Comparison of ENCODE assay signal across 10 mouse cellular contexts in genomic region chr8:55940526-55940880, GRCm38 (mm10). TPM values are rescaled to one million over a fixed set of nuclear protein-coding genes. Genes with fewer than 3 reads are reported as not detected.
A peak's percentile ranks its signal among the peaks of the same experiment; 100 is the strongest.
DNase-seq lines count a peak whose midpoint lies in the region; ATAC-seq and TF ChIP-seq lines count a peak whose summit lies in the region.
"Had no signal": no experiment of that assay in that cellular context is flagged by ENCODE, and none has a peak within 500 bp of the region (broad histone marks: within the 10 kb centered on the region; RNA-seq: fewer than 3 reads in every experiment).

No protein-coding gene starts in this region.

- H3K27me3 ChIP-seq in embryonic facial prominence, embryonic 11.5 days (ENCODE audit: control insufficient read depth, insufficient read depth, low read length), result no peaks in the 10 kb centered on the region
- no peaks in the 10 kb centered on the region for H3K27me3 ChIP-seq in kidney, embryonic 14.5 days (ENCODE audit: control insufficient read depth, insufficient read depth, low read length)
- no peaks in the 10 kb centered on the region for H3K27me3 ChIP-seq in neural tube, embryonic 12.5 days (replicated peaks)
- no peaks in the 10 kb centered on the region for H3K27me3 ChIP-seq in thymus, adult 2 months (ENCODE audit: control insufficient read depth, insufficient read depth, low read length)
- H3K27me3 ChIP-seq: CH12.LX had no signal

- no peak for DNase-seq in frontal cortex, postnatal 14 days (ENCODE audit: low spot score in 2 of 2)
- peak; percentile 41 for DNase-seq in 416B (ENCODE audit: low read depth)
- peak; percentile 84 for DNase-seq in embryonic facial prominence, embryonic 11.5 days (ENCODE audit: low spot score)
- DNase-seq in thymus, adult 2 months, result no peak
- DNase-seq in cerebellum, adult 9-11 months, result no peak

- peak overlapping the region; percentile 22 for H3K4me2 ChIP-seq in embryonic facial prominence, embryonic 11.5 days (ENCODE audit: low read depth, low read length)
- H3K4me2 ChIP-seq in kidney, embryonic 14.5 days (replicated peaks; ENCODE audit: low read depth, low read length), result peak overlapping the region; percentile 26; the same call in 1 of the 2 replicates
- H3K4me2 ChIP-seq in neural tube, embryonic 12.5 days (replicated peaks), result peak overlapping the region; percentile 64

- peak; percentile 82 for ATAC-seq in frontal cortex, adult (ENCODE audit: low TSS enrichment)
- peak; percentile 83 for ATAC-seq in embryonic facial prominence, embryonic 11.5 days (replicated peaks; ENCODE audit: insufficient number of reproducible peaks, low FRiP score, low TSS enrichment, low read depth)
- peak; percentile 93 for ATAC-seq in kidney, embryonic 14.5 days (ENCODE audit: low FRiP score, low TSS enrichment)
- ATAC-seq in neural tube, embryonic 12.5 days (ENCODE audit: low FRiP score, low read depth), result peak; percentile 81

- H3K9ac ChIP-seq in embryonic facial prominence, embryonic 11.5 days (replicated peaks; ENCODE audit: low read length), result no peak overlapping the region
- no peak overlapping the region for H3K9ac ChIP-seq in kidney, embryonic 14.5 days (ENCODE audit: low read depth, low read length)
- no peak overlapping the region for H3K9ac ChIP-seq in neural tube, embryonic 12.5 days

- H3K36me3 ChIP-seq in embryonic facial prominence, embryonic 11.5 days (replicated peaks; ENCODE audit: control insufficient read depth, insufficient read depth, low read depth, low read length), result no peaks in the 10 kb centered on the region
- H3K36me3 ChIP-seq in kidney, embryonic 14.5 days (ENCODE audit: control insufficient read depth, insufficient read depth, low read length), result no peaks in the 10 kb centered on the region
- no peaks in the 10 kb centered on the region for H3K36me3 ChIP-seq in neural tube, embryonic 12.5 days
- H3K36me3 ChIP-seq in thymus, adult 2 months (ENCODE audit: control insufficient read depth, insufficient read depth, low read length), result no peaks in the 10 kb centered on the region

- no peak for TF ChIP-seq CTCF in thymus, adult 2 months (IDR thresholded peaks at IDR 0.05; ENCODE audit: borderline replicate concordance, control insufficient read depth, extremely low read depth, insufficient read depth, low read length, poor library complexity)

- H3K27ac ChIP-seq in embryonic facial prominence, embryonic 11.5 days (replicated peaks; ENCODE audit: low read depth, low read length), result no peak overlapping the region
- H3K27ac ChIP-seq in kidney, embryonic 14.5 days (ENCODE audit: low read depth, low read length), result no peak overlapping the region
- no peak overlapping the region for H3K27ac ChIP-seq in neural tube, embryonic 12.5 days
- no peak overlapping the region for H3K27ac ChIP-seq in thymus, adult 2 months (ENCODE audit: control insufficient read depth, insufficient read depth, low read length)

- H3K4me3 ChIP-seq in embryonic facial prominence, embryonic 11.5 days (ENCODE audit: low read depth, low read length), result peak overlapping the region; percentile 15; the same call in 1 of the 2 replicates
- no peak overlapping the region for H3K4me3 ChIP-seq in kidney, embryonic 14.5 days (ENCODE audit: low read length)
- H3K4me3 ChIP-seq in neural tube, embryonic 12.5 days, result peak overlapping the region; percentile 30
- H3K4me3 ChIP-seq in thymus, adult 2 months (ENCODE audit: control insufficient read depth, insufficient read depth, low read length), result no peak overlapping the region

- H3K4me1 ChIP-seq in embryonic facial prominence, embryonic 11.5 days (ENCODE audit: control insufficient read depth, insufficient read depth, low read length), result no peaks in the 10 kb centered on the region
- no peaks in the 10 kb centered on the region for H3K4me1 ChIP-seq in kidney, embryonic 14.5 days (ENCODE audit: control insufficient read depth, insufficient read depth, low read length)
- no peaks in the 10 kb centered on the region for H3K4me1 ChIP-seq in neural tube, embryonic 12.5 days
- H3K4me1 ChIP-seq in thymus, adult 2 months (replicated peaks; ENCODE audit: control insufficient read depth, insufficient read depth, low read length), result no peaks in the 10 kb centered on the region

- TF ChIP-seq POLR2A in thymus, adult 2 months (IDR thresholded peaks at IDR 0.05; ENCODE audit: control insufficient read depth, extremely low read depth, insufficient read depth, low read length, poor library complexity), result no peak

- WGBS in embryonic facial prominence, embryonic 11.5 days, result 1% methylated on average over 8 of the region's 8 CpGs
- 2% methylated on average over 8 of the region's 8 CpGs for WGBS in kidney, embryonic 14.5 days
- under 1% methylated on average over 8 of the region's 8 CpGs for WGBS in neural tube, embryonic 12.5 days
- 7% methylated on average over 8 of the region's 8 CpGs for WGBS in thymus, adult 2 months

- no peaks in the 10 kb centered on the region for H3K9me3 ChIP-seq in embryonic facial prominence, embryonic 11.5 days (replicated peaks; ENCODE audit: control insufficient read depth, low read length)
- H3K9me3 ChIP-seq in kidney, embryonic 14.5 days (ENCODE audit: control insufficient read depth, low read length), result no peaks in the 10 kb centered on the region
- no peaks in the 10 kb centered on the region for H3K9me3 ChIP-seq in neural tube, embryonic 12.5 days

RNA-seq across cellular contexts. Expression of gene Glra3, which starts 0.2 kb away (rescaled TPM):
- 0.13 TPM in 1 of 2 replicates, not detected in the other for polyA plus RNA-seq in embryonic facial prominence, embryonic 11.5 days (2014; fragmentation: Nextera tagmentation; extraction: Ambion mirVana)
- 0.04 and 0.12 TPM in 2 replicates for polyA plus RNA-seq in kidney, embryonic 14.5 days (2014; fragmentation: Nextera tagmentation; extraction: Ambion mirVana)
- polyA plus RNA-seq in neural tube, embryonic 12.5 days (2016; fragmentation: Nextera tagmentation; extraction: Ambion mirVana), result 0.06 and 0.13 TPM in 2 replicates
- polyA plus RNA-seq in thymus, adult 2 months (2012; rRNA removed), result not detected in 2 replicates
- polyA plus RNA-seq: spleen, adult 2 months had no signal

RNA-seq across cellular contexts. Expression of gene Adam29, which starts 33.8 kb away (rescaled TPM):
- polyA plus RNA-seq in embryonic facial prominence, embryonic 11.5 days (2014; fragmentation: Nextera tagmentation; extraction: Ambion mirVana), result not detected in 2 replicates
- not detected in 2 replicates for polyA plus RNA-seq in kidney, embryonic 14.5 days (2014; fragmentation: Nextera tagmentation; extraction: Ambion mirVana)
- not detected in 2 replicates for polyA plus RNA-seq in neural tube, embryonic 12.5 days (2016; fragmentation: Nextera tagmentation; extraction: Ambion mirVana)
- not detected in 2 replicates for polyA plus RNA-seq in thymus, adult 2 months (2012; rRNA removed)
- polyA plus RNA-seq: spleen, adult 2 months had no signal

Comparison
In these comparisons a context has a peak if more than half of its experiments do, and no peak if none do; other contexts are left out.
1. DNase-seq: peak in 416B (single experiment) and embryonic facial prominence, embryonic 11.5 days (single experiment); none in frontal cortex, postnatal 14 days (0 of 2), thymus, adult 2 months (single experiment) and cerebellum, adult 9-11 months (single experiment).
2. H3K4me3 ChIP-seq: peak in embryonic facial prominence, embryonic 11.5 days (single experiment) and neural tube, embryonic 12.5 days (single experiment); none in kidney, embryonic 14.5 days (single experiment) and thymus, adult 2 months (single experiment).
3. Peak in every context shown above with its lines, with median percentiles within 50 percentile points of each other: ATAC-seq and H3K4me2 ChIP-seq.